Mouse (Mus musculus): Measurements from ENCODE around the gene Tmc8.

DNA sequence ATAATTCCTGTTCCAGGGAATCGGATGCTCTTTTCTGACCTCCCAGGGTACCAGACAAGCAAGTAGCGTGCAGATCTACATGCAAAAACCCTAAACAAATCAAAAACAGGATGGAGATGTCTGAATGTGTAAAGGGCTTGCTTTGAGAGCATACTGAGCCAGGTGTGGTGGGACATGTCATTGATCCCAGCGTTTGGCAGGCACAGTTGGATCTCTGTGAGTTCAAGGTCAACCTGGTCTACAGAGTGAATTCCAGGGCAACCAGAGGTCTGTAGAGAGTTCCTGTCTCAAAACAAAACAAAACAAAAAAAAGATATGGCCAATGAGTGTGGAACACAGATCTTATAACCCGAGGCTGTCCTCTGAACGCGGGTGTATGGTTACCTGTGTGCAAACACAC is 41.5 kb downstream of the Tmc8 start:
- TF ChIP-seq CTCF (IDR thresholded peaks at IDR 0.05; ENCODE audit: borderline replicate concordance, extremely low read depth, insufficient read depth, insufficient read length) = no peak
- no peak for TF ChIP-seq POLR2A (IDR thresholded peaks at IDR 0.05; ENCODE audit: borderline replicate concordance, extremely low read depth, insufficient read depth, insufficient read length, poor library complexity, severe bottlenecking)

Measured in brain, embryonic 14.5 days (tissue).